Mouse (Mus musculus): ENCODE measurements around the gene Cybrd1. TPM values are rescaled to one million over a fixed set of nuclear protein-coding genes. Genes with fewer than 3 reads are reported as not detected.

Gene Cybrd1
- total RNA-seq, 2 experiments from 2014 or later = 1.4 to 1.5 TPM

DNA sequence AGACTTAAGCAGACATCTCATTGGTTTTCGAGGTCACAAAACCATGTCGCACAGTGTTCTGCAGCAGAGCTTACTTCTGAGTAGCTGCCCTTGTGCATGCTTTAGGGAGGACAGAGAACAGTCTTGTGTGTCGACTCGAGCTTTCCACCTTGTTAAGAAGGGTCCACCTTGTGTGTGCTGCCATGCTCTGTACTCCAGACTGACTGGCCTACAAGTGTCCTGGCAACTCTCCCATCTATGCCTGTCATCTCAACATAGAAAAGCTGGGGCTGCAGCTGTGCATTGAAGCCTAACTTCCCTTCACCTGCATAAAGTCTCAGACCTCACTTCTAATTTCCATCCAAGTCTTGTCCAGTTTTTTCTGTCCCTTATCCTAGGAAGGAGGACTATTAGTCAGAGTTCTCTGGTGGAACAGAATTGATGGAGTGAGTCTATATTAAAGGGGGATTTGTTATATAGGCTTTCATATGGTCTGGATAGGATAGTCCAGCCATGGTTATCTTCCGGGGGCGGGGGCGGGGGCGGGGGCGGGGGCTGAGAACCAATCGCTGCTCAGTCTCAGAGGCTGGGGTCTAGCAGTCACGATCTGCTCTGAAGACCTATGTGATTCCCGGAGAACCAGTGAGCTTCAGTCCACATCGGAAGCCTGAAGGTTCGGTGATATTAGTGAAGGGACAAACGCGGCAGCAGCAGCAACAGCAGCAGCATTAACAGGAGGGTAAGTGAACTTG, 42.0 kb downstream of the Cybrd1 start:
- Histone ChIP-seq H3K4me3 (no peak overlapping the region), H3K27ac (no peak overlapping the region)
- intact Hi-C loops (cut with DNase I) = loop anchor here (5.0 to 10.0 kb wide), 3 partner anchors 53 to 658 kb away; partner anchors contain the start of gene Dync1i2
- DNase-seq (ENCODE audit: extremely low spot score in 1 of 2, low spot score in 2 of 2) = no peak
- no peak for TF ChIP-seq CTCF (IDR thresholded peaks at IDR 0.05)

DNA sequence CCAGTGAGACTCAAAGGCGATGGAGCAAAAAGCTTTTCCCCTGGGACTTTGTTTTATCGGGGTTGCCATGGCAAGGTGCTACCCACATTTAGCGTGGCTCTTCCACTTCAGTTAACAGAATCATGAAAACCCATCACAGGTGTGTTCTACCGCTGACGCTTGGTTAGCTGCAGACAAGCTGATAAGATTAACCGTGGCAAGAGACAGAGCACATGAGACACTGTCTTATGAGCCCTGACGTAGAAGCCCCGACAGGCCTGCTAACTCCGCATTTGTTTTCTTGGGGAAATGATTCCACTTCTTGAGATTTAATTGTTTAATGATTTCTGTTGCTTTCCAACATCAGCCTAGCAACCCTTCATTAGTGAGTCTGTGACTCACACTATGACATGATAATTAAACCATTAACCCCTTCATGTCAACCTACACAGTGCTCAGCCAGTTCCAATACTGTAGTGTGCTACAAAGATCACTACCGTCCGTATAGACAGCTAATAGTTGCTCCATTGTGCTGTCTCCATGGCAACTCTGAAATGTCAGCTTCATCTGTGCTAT, 42.7 kb downstream of the Cybrd1 start:
- Histone ChIP-seq H3K4me3 (no peak overlapping the region), H3K27ac (no peak overlapping the region)
- no peak for TF ChIP-seq CTCF (IDR thresholded peaks at IDR 0.05)
- DNase-seq (ENCODE audit: extremely low spot score in 1 of 2, low spot score in 2 of 2) = peak in 1 of 2 experiments; percentile 18
- intact Hi-C loops (cut with DNase I) = no loop called here

DNA sequence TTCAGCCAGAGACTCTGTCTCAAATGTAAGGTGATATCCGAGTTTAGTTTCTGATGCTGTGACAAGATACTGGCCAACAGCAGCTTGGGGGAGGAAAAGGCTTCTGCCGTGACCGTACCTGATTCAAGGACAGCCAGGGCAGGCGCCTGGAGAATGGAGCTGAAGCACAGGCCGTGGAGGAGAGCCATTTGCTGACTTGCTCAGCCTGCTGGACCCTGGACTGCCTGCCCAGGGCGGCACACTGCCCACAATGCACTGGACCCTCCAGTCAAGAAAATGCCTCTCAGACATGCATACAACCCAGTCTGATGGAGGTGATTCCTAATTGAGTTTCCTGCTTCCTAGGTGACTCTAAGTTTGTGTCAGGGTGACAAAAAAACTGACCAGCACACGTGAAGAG, 43.8 kb downstream of the Cybrd1 start:
- TF ChIP-seq CTCF (IDR thresholded peaks at IDR 0.05) = no peak
- no peak for DNase-seq (ENCODE audit: extremely low spot score in 1 of 2, low spot score in 2 of 2)
- H3K27ac ChIP-seq = no peak overlapping the region
- intact Hi-C loops (cut with DNase I) = no loop called here
- H3K4me3 ChIP-seq = no peak overlapping the region

DNA sequence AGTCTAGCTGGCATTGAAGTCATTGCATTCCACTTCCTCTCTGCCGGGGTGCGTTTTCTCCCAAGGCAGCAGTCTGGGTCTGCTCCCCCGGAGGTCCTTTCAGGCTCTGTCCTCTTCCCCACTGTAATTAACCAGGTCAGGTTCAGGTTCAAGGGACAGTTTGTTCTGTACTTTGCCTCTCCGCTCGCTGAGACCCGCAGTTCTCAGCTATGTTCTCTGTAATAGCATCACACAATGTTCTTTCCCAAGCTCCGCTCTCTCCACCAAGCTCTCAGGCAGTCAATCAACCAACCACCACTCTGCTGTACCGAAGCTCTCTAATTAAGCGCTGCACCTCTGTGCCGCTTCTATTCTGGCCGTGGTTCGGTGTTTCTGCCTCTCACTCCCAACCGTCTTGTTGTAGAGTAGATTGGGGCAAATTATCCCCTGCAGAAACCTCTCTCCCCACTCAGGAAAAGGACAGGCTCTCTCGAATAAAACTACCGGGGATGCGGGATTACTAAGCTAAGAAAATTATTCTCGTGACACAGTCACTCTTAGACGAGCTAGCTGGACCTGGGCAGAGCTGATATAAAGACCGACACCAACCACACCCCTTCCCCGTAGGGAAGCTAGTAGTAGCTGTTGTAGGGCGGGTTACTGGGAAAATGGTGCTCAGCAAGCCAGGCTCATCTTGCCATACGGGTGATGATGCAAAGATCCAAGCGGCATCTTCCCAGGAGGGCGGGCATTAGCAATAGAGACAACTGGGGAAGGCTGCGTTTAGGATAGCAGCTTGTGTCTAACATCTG, 45.3 kb downstream of the Cybrd1 start:
- H3K4me3 ChIP-seq = no peak overlapping the region
- no peak overlapping the region for H3K27ac ChIP-seq
- TF ChIP-seq CTCF (IDR thresholded peaks at IDR 0.05) = no peak
- intact Hi-C loops (cut with DNase I) = no loop called here
- no peak for DNase-seq (ENCODE audit: extremely low spot score in 1 of 2, low spot score in 2 of 2)

DNA sequence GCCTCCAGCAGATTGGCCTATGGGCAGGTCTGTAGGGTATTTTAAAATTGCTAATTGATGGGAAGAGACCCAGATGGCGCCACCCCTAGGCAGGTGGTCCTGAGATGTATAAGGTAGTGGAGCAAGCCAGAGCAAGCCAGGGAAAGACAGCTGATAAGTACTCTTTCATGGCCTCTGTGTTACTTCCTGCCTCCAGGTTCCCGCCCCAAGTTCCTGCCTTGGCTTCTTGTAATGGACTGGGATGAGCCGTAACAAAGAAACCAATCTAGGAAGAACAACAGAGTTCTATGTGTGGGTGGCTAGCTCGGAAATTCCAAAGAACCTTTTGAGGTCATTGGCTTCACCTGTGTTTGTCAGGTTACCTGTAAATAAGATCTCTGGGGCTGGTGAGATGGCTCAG, 49.5 kb downstream of the Cybrd1 start:
- no peak for TF ChIP-seq CTCF (IDR thresholded peaks at IDR 0.05)
- intact Hi-C loops (cut with DNase I) = no loop called here
- no peak overlapping the region for H3K4me3 ChIP-seq
- no peak overlapping the region for H3K27ac ChIP-seq
- DNase-seq (ENCODE audit: extremely low spot score in 1 of 2, low spot score in 2 of 2) = no peak

DNA sequence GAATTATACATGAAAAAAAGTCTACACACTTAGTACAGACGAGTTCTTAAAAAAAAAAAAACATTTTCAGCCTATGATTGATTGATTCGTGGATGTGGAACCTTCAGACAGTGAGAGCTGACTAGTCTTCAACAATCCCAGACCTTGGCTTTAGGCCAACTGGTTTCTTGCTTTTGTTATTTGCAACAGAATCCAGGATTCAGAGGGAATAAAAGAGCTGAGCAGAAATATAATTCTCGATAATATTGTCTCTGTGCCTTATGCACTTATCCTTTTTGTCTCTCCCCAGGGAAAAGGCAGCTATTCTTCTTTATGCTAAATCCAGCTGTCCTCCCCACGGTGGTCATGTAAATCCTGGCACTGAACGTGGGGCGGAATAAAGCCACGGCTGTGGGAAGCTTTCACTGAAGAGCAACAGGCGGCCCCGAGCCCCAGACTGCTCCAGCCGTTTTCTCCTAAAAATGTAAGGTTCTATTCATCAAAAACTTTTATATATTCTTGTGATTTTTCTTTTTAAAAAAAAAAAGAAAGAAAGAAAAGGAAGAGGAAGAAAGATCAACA, 50.8 kb downstream of the Cybrd1 start:
- DNase-seq (ENCODE audit: extremely low spot score in 1 of 2, low spot score in 2 of 2) = no peak
- TF ChIP-seq CTCF (IDR thresholded peaks at IDR 0.05) = no peak
- Histone ChIP-seq H3K4me3 (no peak overlapping the region), H3K27ac (no peak overlapping the region)
- intact Hi-C loops (cut with DNase I) = no loop called here

DNA sequence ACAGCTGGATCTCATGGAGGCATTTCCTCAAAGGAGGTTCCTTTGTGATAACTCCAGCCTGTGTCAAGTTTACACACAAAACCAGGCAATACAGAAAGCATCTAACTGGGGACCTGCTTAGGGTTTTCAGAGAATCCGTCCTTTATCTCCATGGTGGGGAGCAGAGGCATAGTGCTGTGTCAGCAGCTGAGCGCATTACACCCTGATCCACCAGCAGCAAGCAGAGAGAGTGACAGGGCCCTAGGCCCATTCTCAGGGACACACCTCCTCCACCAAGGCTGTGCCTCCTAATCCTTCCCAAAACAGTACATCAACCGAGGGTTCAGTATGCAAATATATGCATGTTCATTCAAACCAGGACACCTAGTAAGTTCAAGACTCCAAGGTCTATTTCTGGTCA, 55.3 kb downstream of the Cybrd1 start:
- Histone ChIP-seq H3K4me3 (no peak overlapping the region), H3K27ac (no peak overlapping the region)
- intact Hi-C loops (cut with DNase I) = no loop called here
- no peak for TF ChIP-seq CTCF (IDR thresholded peaks at IDR 0.05)
- no peak for DNase-seq (ENCODE audit: extremely low spot score in 1 of 2, low spot score in 2 of 2)

DNA sequence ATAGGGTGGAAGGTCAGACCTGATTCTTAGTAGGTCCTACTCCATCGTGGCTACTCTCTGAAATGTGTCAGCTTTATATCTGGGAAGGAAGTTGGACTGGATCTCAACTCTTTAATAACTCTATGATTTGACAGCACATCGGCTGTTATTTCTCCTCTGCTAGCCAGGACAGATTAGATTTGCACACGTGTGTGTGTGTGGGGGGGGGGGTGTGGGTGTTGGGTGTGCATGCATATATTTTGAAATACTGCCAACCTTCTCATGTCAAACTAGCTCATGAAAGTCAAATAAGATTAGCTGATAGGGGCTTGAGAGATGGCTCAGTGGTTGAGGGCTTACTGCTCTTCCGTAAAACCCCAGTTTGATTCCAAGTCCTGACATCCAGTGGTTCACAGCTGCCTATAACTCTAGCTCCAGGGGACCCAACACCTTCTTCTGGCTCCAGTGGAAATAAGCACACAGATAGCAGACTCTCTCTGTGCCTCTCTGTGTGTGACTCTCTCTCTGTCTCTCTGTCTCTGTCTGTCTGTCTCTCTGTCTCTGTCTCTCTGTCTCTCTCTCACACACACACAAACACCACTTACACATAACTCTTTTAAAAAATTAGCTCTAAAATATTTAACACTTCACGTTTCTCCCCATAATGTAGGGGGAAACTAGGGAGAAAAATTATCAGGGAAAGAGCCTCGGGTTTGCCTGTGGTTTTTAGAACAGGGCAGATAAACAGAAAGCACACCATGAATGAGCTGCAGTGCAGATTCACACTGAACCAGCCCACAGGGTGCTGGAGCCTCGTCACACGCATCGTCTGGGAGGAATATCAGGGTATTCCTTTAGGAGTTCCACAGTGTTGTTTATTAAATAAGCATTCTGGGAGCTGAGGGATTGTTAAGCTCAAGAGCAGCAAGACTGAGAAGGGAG, 58.9 kb downstream of the Cybrd1 start:
- no peak for TF ChIP-seq CTCF (IDR thresholded peaks at IDR 0.05)
- no peak overlapping the region for H3K27ac ChIP-seq
- intact Hi-C loops (cut with DNase I) = no loop called here
- no peak overlapping the region for H3K4me3 ChIP-seq
- no peak for DNase-seq (ENCODE audit: extremely low spot score in 1 of 2, low spot score in 2 of 2)

DNA sequence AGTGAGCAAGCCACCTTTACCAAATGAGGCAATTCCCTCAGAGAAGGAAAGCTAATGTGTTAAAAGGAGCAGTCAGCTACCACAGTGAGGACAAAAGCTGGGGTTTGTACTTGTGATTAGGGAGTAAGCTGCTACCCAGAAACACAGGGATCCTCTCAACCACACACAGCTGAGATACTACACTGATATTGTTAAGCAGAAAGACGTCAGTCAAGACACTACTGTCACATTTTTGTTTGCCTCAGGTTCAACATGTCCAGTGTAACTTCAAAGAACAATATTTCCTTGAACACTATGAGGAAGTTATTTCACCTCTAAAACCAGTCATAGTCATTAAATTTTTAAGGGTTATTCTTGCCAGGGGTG, 59.5 kb downstream of the Cybrd1 start:
- intact Hi-C loops (cut with DNase I) = no loop called here
- TF ChIP-seq CTCF (IDR thresholded peaks at IDR 0.05) = no peak
- Histone ChIP-seq H3K27ac (no peak overlapping the region), H3K4me3 (no peak overlapping the region)
- no peak for DNase-seq (ENCODE audit: extremely low spot score in 1 of 2, low spot score in 2 of 2)

DNA sequence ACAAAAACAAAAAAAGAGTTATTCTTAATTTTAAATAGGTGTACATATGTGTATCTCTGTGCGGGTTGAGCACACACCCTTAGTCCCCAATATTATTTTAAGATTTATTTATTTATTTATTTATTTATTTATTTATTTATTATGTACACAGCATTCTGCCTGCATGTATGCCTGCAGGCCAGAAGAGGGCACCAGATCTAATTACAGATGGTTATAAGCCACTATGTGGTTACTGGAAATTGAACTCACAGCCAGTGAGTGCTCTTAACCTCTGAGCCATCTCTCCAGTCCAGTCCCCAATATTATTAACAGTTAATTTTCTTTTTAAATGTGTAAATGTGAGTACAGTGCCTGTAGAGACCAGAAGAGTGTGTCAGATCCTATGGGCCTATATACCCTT, 60.0 kb downstream of the Cybrd1 start:
- Histone ChIP-seq H3K27ac (no peak overlapping the region), H3K4me3 (no peak overlapping the region)
- no peak for DNase-seq (ENCODE audit: extremely low spot score in 1 of 2, low spot score in 2 of 2)
- TF ChIP-seq CTCF (IDR thresholded peaks at IDR 0.05) = peak; percentile 18
- intact Hi-C loops (cut with DNase I) = no loop called here

DNA sequence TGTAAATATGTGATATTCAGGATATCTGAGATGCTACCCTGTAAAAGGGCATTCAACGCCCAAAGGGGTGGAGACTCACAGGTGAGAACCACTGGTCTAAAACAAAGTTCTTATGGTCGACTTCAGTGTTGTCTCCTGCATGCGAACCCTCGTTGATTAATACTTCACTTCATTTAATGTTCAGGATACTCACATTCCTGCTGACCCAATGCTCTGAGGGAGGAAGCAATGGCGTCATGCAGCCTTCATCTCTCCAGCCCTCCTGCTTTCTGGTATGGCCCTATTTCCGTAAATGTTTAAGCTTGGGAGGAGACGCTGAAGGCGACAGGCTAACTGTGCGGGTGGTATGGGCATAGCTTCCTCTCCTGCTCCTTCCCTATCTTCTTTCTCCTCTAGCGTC, 62.0 kb downstream of the Cybrd1 start:
- Histone ChIP-seq H3K27ac (no peak overlapping the region), H3K4me3 (no peak overlapping the region)
- DNase-seq (ENCODE audit: extremely low spot score in 1 of 2, low spot score in 2 of 2) = no peak
- intact Hi-C loops (cut with DNase I) = no loop called here
- TF ChIP-seq CTCF (IDR thresholded peaks at IDR 0.05) = no peak
